Mouse (Mus musculus) cortical plate, adult 2 months (tissue): Measurements from ENCODE around the gene Arid5b.

ENCODE experiments used
- CTCF ChIP-seq: fragments of 200-500 bp; IDR thresholded peaks from 2 replicates; pipeline ENCODE4 v1.5.1; 2011; ENCODE audit warnings: mild to moderate bottlenecking, control low read depth, low read length; ENCODE audit not compliant: insufficient read depth; ENCODE audit errors: extremely low read depth
- POLR2A ChIP-seq: fragments of 200-500 bp; IDR thresholded peaks from 2 replicates; pipeline ENCODE4 v1.6.1; 2011; ENCODE audit warnings: mild to moderate bottlenecking, low read length, control low read depth; ENCODE audit not compliant: insufficient read depth; ENCODE audit errors: extremely low read depth

GRCm38 (mm10) chr10:68104481-68104880 lies 174.1 kb downstream of the Arid5b start:
- TF ChIP-seq CTCF (no peak), POLR2A (no peak)
